Mouse (Mus musculus) cortical plate, adult 2 months (tissue): ENCODE data around the gene Pdhx.

Experiments used
- CTCF ChIP-seq: fragments of 200-500 bp; IDR thresholded peaks from 2 replicates; pipeline ENCODE4 v1.5.1; 2011; ENCODE audit warnings: mild to moderate bottlenecking, control low read depth, low read length; ENCODE audit not compliant: insufficient read depth; ENCODE audit errors: extremely low read depth
- POLR2A ChIP-seq: fragments of 200-500 bp; IDR thresholded peaks from 2 replicates; pipeline ENCODE4 v1.6.1; 2011; ENCODE audit warnings: mild to moderate bottlenecking, low read length, control low read depth; ENCODE audit not compliant: insufficient read depth; ENCODE audit errors: extremely low read depth

GRCm38 (mm10) chr2:103055820-103056219 lies 17.5 kb downstream of the Pdhx start:
- TF ChIP-seq POLR2A (no peak), CTCF (no peak)
